Mouse (Mus musculus) mouse trophoblast stem cell (cell line): ENCODE results near the gene Plxna2.

Source experiments
- in situ Hi-C, 2 experiments: fragments of 300-500 bp; cut with MseI, MboI; formaldehyde crosslinking; loops; 2 replicates in 1 of 2; 3 replicates in 1 of 2; pipeline ENCODE4 v1.15.1; 2025

Gene Plxna2

DNA sequence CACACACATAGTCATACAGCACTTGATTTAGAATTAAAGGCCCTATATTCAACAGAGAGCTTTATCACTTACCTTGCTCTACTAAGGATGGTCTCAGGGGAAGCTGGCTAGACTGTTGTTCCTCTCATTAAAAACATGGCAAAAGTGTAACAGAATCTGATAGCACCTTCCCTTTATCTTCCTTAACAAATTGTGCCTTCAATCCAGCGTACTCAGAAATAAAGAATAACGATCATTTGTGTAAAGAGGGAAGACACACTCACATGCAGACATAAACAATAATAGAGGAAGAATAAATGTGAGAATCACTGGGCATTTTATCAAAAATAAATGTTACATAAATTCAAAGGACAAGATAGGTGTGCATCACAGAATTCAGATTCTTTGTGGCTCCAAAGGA, at the start of gene Plxna2:
TSS of gene Plxna2 (plus strand) at position 301 of the 400 bp plus-strand sequence.
- in situ Hi-C loops, result loop anchor here (10.0 to 25.0 kb wide), 3 partner anchors 107 to 344 kb away; no protein-coding TSS in a partner anchor

DNA sequence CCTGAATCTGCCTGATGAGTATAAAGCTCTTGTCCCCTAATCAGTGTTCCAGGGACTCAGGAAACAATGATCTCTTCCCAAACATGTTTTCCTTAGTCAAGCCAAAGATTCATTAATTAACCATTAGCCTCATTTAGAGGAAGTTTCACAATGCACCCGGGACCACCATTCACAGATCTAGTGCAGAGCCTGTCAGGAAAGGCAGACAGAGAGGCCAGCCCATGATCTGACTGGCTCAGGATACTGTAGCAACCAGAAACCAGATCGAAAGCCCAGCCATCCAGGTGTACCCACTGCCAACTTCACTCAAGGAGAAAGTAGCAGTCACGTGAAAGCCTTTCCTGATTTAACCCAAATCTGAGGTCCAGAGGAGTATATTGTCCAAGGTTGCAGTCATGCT, 44.1 kb upstream of the Plxna2 start:
- in situ Hi-C loops, result no loop called here

DNA sequence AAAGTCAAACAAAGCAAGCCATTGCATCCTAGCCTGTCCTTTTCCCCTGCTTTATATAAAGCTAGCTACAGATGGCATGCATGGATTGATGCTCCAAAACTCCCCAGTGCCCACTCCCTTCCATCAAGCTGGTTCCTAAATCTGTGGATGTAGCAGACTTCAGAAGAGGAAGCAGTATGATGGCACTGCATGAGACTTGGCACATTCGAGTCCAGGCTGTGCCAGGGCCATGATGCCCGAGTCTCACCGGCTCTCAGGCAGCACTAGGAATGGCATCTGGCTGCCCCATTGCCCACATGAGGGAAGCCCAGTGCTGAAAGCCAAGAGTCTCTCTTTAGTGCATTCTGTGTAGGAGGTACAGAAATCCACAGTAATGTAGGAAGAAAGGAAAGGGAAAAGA, 39.7 kb upstream of the Plxna2 start:
- in situ Hi-C loops, result no loop called here

DNA sequence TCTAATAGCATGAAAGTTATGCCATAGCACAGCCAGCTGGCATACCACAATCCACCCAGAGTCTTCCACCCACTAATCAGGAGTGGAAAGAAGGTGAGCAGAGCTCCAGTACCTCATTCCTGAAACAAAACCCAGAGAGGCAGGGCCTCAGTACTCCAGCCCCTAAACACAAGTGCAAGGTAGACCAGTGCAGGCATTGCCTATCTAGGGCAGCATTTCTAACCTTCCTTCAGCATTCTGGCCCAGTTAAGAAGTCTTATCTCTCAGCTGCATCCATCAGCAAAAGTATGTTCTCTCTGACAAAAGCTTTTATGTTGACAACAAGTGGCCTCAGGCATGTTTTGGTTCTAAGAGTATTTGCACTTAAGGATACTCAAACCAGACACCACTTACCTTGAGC, 37.5 kb upstream of the Plxna2 start:
- in situ Hi-C loops, result no loop called here

DNA sequence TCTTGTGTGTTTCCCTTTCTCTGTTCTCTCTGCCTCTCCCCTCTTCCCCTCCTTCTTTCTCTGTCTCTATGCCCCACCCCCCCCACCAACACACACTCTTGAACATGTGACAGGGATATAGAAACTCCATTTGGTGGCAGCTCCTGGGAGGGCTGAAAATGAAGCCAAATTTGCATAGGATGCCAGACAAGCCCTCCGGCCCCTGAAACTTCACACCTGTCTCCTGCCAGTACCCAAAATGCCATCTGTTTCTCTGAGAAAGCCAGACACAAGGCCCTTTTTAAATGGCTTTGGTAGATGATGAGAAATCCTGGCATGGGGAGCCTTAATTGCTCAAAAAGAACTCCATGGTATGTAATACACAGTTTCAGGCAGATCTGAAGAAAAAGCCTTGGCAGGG, 31.3 kb upstream of the Plxna2 start:
- in situ Hi-C loops, result no loop called here

DNA sequence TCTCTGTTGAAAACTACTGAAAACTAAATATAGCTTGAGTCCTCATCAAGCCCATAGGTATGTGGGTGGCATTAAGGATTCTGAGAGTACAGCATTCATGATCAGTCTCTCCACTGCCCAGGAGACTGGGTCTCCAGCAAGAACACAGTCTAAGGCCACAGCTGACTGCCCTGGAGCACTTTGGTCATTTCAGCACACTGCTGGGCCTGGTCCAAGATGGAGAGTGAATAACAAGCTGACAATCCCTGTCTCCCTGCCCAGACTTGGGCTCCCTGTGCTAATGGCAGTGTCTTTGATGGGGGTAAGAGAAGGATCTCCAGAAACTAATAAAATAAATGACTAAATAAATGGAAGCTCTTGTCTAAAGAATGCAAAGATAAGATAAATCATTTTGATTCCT, 30.5 kb upstream of the Plxna2 start:
- in situ Hi-C loops, result no loop called here

DNA sequence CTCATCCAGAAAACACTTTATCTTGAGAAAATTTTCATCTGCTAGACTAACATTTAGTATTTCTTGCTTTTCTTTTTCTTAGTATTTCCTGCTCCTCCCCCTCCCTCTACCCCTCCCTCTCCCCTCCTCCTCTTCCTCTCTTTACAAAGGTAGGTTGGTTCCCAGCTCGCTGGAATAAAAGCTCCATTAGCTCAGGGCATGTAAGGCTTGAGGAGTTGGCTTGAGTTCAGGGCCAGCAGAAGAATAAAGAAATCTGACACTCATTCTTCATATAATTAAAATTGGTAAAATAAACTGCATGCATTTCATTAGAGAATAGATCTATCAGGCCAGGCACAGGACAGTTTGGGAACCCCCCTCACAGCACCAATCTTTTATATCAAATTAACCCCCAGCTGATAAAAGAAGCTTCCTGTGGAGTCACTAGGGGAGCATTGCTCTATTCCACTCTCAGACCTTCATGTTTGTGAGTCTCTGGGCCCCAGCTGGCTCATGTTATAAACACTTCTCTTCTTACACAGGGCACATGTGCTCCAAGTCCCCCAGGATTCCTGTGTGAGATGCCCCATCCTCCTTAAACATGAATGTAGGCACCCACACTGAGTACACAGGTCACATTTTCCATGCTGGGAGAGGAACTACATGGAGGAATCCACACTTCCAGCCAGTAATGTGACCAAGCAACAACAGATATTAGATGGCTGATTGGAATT, 29.9 kb upstream of the Plxna2 start:
- in situ Hi-C loops, result no loop called here

DNA sequence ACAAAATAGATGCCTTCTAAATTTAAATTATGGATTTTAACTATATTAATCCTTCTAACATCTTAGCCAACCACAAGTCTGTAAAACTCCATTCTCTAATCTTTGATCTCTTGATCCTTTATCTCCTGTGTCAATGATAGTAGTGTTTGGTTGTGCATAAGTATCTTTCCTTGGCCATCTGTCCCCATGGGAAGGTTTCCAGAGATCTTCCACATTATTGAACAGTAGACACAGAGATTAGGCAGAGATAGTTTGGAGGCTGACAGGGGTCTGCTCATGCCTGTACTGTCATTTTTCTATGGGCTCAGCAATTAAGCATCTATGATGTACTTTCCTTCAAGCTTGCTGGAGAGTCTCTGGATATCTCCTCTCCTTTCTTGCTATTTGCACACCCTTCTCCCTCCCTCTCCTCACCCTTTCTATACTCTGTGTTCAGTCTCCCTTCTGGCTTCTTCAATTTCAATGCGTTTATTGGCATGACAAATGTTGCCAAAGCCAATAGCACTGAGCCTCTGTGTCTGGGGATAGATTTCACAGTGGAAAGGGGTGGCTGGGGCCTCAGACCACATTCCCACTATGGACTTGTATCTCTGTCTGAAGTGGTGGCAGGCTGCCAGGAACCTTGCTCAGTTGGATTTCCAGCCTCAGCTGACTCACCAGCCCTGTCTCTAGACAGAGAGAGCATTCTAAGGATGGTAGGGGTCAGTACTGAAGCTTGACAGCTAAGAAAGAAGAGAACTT, 29.1 kb upstream of the Plxna2 start:
- in situ Hi-C loops, result no loop called here

DNA sequence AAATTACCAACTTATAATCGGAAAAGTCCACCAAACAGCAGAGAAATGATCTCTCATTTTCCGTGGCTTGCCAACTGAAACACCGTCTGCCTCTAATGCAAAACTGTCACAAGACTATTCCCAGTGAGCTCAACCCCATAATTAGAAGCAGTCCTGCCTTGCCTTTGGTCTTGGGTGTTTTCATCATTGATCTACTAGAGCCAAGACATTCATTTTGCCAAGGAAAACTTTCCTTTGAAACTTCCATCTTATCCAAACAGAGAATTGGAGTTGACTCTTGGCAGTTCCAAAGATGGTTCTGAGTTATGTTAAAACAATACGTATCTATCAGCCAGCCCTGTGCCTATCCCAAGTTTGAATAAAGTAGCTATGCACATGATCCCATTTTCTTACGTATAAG, 24.9 kb upstream of the Plxna2 start:
- in situ Hi-C loops, result no loop called here

DNA sequence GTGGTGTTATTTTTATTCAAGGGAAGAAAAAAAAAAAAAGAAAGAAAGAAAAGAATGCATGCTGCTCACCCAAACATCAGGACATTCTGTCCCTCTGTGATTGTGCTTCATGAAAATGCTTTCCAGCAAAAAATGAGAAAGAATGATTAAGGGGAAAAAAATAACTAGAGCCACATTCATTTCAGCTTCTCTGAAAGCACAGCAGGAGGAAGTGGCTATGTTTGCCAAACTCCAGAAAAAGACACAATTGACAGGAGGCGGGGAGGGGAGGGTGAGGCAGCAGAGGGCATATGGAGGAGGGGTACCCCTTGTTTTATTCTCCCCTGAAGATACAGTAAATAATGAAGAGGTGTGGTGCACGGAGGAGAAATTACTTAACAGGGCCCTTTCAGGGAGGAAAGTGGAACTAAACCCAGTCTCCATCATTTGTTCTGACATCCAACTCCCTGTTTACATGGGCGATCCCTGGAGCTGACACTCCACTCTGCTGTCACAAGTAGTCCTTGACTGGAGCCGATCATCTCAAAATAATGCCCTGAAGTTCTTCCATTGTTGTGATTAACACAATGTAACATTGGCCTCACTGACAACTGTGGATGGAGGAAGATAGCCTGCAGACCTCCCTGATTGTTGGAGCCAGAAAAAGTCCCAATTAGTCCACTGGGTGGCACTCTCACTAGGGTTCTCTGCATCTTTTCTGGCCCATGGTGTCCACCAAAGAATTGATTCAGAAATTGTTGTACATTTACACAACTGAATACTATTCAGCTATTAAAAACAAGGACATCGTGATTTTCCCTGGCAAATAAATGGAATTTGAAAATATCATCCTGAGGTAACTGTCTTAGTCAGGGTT, 10.4 kb upstream of the Plxna2 start:
- in situ Hi-C loops, result loop anchor here (25.0 kb wide), 2 partner anchors 205 to 355 kb away; no protein-coding TSS in a partner anchor

DNA sequence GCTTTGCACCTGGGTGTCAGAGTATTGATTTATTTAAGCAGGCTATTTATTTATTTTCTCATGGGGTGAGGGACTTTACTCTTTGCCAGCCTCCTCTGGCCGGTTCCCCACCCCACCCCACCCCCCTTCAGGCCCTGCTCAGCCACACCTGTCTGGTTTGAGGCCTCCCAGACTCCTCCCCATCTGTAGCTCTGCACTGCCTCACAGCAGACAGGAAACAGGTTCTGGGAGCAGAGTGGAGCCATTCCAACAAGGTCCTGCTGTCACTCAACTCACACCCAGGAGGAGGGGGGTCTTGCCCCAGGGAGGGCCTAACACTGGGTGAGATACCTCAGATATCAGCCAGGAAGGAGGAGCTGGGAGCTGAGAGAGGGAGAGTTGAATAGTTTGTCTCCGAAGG, 7.5 kb upstream of the Plxna2 start:
- in situ Hi-C loops, result loop anchor here (10.0 to 25.0 kb wide), 3 partner anchors 114 to 352 kb away; no protein-coding TSS in a partner anchor

DNA sequence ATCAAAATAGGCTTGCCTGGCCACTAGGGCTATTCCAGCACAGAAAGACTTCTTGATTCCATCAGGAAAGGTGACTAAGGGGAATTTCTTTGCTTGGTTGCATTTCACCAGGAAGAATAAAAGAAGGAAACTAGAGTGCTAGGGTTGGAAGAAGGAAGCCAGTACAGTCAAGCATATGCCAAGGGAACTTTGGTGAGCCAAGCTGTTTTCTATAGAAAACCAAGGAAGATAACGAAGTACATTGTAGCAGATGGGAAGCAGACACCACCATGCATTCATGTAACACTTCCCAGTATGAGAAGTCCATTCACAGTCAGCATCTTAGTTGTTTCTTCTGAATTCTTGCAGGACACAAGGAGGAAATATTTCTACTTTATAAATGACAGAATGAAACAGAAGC, 5.4 kb upstream of the Plxna2 start:
- in situ Hi-C loops, result loop anchor here (10.0 to 25.0 kb wide), 3 partner anchors 112 to 350 kb away; no protein-coding TSS in a partner anchor

DNA sequence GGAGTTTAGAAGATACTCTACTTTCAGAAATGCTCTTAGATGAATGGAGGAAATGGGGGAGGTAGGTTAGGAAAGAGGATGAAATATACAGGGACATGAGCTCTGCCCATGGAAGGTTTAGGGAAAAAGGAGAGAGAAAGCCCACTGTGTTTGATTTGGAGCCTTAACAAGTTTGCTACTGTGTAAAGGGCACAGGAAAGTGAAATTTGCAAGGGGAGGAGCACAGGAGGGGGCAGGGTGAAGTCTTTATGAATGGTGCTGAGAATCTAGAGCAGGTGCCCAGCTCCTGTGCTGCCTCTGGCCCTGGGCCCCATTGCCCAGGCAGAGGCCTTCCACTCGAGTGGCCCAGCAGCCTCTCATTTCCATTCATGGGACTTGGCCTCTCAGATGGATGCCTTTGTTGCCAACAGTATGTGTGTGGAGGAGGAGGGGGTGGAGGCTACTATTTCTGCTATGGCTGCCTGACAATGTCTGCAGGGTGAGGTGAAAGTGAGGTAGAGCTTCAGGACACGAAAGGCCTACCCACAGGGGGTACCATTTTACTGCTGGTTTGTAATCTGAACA, 4.7 kb upstream of the Plxna2 start:
- in situ Hi-C loops, result loop anchor here (10.0 to 25.0 kb wide), 3 partner anchors 111 to 349 kb away; no protein-coding TSS in a partner anchor

DNA sequence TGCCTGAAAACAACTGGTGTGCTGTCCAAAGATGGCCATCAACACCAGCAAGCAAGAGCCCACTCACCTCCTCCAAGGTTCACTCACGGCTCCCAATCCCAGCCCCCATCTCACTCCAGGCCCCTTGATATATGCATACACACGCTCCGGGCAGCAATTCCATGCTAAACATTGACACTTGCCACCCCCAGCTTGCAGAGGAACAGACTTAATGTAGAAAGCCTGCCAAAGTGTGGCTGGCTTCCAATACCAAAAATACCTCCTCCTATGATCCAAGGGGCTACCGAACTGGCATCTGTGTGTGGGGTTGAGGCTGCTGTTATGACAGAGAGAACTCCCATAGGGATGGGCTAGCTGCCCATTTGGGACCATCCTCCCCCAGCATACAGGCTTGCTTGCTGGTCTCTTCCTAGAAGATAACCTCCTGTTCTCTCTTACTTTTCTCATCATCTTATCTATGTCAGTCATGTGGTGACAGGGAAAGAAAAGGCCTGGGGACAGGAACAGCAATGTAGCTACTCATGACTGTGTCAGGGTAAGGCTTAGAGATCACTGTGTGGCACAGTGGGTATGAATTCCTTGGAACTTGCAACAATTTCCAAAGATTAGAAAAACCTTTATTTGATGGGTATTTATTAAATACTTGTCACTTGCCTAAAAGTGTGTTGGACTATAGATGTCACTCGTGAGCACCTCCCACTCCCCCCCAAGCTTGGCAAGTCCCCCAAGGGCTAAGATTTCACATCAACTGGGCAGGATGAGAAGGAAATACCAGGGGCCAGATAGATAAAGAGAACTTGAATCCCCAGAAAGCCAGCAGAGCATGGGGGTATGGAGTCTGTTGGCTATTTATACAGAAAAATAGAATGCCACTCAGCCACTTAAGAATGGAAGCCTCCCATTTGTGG, 3.8 kb upstream of the Plxna2 start:
- in situ Hi-C loops, result loop anchor here (10.0 to 25.0 kb wide), 3 partner anchors 111 to 348 kb away; no protein-coding TSS in a partner anchor

DNA sequence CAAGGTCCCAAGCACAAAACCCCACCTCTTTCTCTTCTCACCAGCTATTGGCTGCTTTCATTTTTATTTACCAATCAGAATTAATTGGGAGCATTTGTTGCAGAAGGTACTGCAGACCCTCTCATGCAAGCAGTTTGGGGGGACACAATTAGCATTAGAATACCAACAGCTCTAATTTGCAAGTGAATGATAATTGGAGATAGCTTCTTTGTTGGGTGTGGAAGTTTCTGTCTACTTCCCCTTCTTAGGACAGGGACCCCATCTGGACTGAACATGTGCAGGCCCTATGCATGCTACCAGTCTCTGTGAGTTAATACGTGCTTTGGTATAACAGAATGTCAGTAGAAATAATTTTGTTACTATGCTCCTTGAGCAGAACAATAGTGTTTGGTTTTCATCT, 1.9 kb upstream of the Plxna2 start:
- in situ Hi-C loops, result loop anchor here (10.0 to 25.0 kb wide), 3 partner anchors 109 to 346 kb away; no protein-coding TSS in a partner anchor

DNA sequence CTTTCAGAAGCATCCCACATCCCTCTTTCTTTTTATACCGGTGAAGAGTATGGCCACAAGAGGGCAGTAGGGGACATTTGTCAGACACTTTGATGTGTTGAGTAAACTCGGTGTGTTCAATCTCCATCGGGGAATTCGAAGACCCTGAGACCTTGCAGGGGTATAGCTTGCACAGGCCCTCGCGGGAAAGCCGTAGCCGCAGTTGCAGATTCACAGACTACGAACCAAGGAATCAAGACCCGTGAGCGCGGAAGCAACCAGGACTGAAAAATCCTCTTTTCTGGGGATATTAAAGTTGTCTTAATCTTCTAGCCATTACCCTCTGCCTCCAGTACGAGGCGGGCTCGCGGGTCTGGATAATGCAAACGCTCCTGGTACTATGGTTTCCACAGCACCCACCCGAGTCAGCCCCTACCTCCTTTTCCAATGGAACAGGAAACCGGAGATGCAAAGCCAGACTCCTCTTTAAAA, 858 bp downstream of the Plxna2 start:
- in situ Hi-C loops, result loop anchor here (10.0 to 25.0 kb wide), 3 partner anchors 106 to 343 kb away; no protein-coding TSS in a partner anchor

DNA sequence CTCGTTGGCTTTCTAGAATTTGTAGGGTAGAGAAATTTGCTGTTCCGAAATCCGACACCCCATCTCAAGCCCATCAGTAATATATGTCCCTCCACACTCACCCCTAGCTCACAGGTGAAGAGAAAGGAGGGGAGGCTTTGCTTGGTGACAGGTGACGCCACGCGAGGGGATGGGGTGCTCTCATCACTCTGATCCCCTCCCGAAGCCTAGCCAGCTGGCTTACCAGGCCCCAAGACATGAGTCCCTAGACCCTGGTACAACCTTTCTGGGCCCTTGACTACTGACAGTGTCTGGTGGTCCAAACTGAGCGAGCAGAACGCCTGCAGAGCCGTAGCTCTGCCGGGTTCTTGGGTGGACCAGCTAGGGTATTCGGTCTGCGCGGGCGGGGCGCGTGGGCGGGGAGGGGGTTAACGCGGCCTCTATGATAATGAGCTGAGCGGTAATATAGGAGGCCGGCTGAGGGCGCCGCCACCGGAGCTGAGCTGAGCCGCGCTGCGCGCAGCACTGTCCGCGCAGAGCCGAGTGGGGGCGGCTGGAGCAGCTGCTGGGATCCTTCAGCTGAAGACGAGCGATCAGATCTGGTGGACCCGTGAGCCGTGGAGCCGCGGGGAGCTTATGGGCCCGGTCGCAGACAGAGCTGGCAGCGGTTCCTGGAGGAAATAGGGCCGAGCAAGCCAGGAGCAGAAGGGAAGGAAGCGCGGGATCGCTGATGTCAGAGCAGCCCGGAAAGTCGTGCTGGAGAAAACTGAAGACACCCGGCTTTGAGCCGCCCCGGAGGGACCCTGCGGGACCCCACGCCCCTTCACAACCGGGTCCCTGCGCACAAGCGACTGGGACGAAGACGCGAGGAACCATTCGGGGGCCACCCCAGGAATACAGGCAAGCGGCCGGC, 1.6 kb downstream of the Plxna2 start:
- in situ Hi-C loops, result loop anchor here (5.0 to 25.0 kb wide), 4 partner anchors 105 to 343 kb away; no protein-coding TSS in a partner anchor

DNA sequence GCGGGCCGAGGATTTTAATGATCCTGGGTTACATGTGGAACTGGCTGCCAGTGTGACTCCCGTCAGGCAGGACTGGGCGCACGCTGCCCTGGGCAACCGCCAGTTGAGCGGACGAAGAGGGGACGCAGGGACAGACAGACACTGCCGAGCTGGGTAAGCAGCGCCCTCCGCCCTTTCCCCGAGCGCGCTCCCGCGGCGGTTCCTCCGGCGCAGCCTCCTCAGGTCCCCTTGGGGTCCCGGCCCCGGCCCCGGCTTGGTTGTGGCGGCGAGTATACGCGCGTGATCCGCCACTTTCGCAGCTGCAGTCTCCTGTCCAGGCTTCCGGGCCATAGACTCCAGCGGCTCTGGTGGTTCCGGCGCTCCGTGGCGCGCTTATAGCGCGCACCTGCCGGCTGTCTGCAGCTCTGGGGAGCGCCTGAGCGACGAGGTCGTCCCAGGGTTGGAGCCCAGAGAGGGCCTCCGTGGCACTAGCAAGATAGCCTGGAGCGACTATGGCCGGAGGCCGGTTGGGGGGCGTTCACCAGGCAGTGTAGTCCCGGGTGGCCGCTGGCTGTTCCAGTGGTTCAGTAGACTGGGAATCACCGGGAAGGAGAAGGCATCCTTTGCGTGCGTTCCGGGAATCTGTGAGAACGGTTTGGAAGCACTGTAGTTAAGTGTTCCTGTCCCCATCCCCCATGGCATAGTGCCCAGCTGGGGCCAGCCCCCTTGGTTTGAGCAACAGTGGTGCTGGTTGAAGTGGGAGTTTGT, 2.4 kb downstream of the Plxna2 start:
- in situ Hi-C loops, result loop anchor here (5.0 to 25.0 kb wide), 4 partner anchors 104 to 342 kb away; no protein-coding TSS in a partner anchor
